Comparison of ENCODE assay signal across 9 mouse cellular contexts in genomic region chr17:6920351-6920894, GRCm38 (mm10). TPM values are rescaled to one million over a fixed set of nuclear protein-coding genes. Genes with fewer than 3 reads are reported as not detected.
DNase-seq lines count a peak whose midpoint lies in the region; ATAC-seq and TF ChIP-seq lines count a peak whose summit lies in the region.
"Not testable (repeated sequence)": the region's sequence is repeated elsewhere in the genome, so short reads cannot be mapped to it uniquely, and the experiment has no call there.
"Had no signal": no experiment of that assay in that cellular context is flagged by ENCODE, and none has a peak within 500 bp of the region (broad histone marks: within the 10 kb centered on the region; RNA-seq: fewer than 3 reads in every experiment).

No protein-coding gene starts in this region.

- H3K9ac ChIP-seq in MEL (ENCODE audit: control insufficient read depth, low read depth, low read length, poor library complexity, severe bottlenecking); liver, embryonic 12.5 days; liver, embryonic 14.5 days (replicated peaks): not testable (repeated sequence)

- TF ChIP-seq POLR2A in MEL (IDR thresholded peaks at IDR 0.05; ENCODE audit: control insufficient read depth in 1 of 2, insufficient read depth in 1 of 2, low read depth in 1 of 2, low read length in 2 of 2, poor library complexity in 1 of 2), result not testable (repeated sequence)

- peak; percentile 36 to 56; a peak in 1 of 4 replicates for TF ChIP-seq EP300 in MEL (IDR thresholded peaks at IDR 0.05; ENCODE audit: low read depth in 1 of 2, low read length in 2 of 2)
- TF ChIP-seq EP300 in liver, embryonic 14.5 days (IDR thresholded peaks at IDR 0.05; ENCODE audit: low read depth), result not testable (repeated sequence)

- H3K4me3 ChIP-seq in MEL (ENCODE audit: control insufficient read depth in 1 of 2, insufficient read depth in 1 of 2, low read depth in 2 of 2, low read length in 2 of 2); liver, embryonic 12.5 days; liver, embryonic 14.5 days (ENCODE audit: insufficient read depth in 1 of 2, low read depth in 2 of 2, low read length in 2 of 2): not testable (repeated sequence)

- not testable (repeated sequence) for TF ChIP-seq CTCF in MEL (IDR thresholded peaks at IDR 0.05 in 2 of 3, conservative IDR thresholded peaks at IDR 0.05 in 1 of 3; ENCODE audit: control insufficient read depth in 1 of 3, insufficient read depth in 1 of 3, low read depth in 2 of 3, low read length in 3 of 3, poor library complexity in 1 of 3, severe bottlenecking in 1 of 3); liver, embryonic 14.5 days (IDR thresholded peaks at IDR 0.05; ENCODE audit: low read depth)

- H3K4me1 ChIP-seq in MEL (ENCODE audit: control insufficient read depth in 1 of 2, insufficient read depth in 2 of 2, low read length in 2 of 2); liver, embryonic 12.5 days; liver, embryonic 14.5 days (replicated peaks; ENCODE audit: control insufficient read depth in 2 of 2, insufficient read depth in 2 of 2, low read length in 1 of 2): not testable (repeated sequence)

- not testable (repeated sequence) for H3K9me3 ChIP-seq in MEL (replicated peaks; ENCODE audit: insufficient read depth, low read length); liver, embryonic 12.5 days (replicated peaks); liver, embryonic 14.5 days (ENCODE audit: control insufficient read depth, low read length)

- not testable (repeated sequence) for H3K36me3 ChIP-seq in MEL (ENCODE audit: control insufficient read depth in 1 of 2, insufficient read depth in 2 of 2, low read length in 2 of 2); liver, embryonic 12.5 days; liver, embryonic 14.5 days (replicated peaks; ENCODE audit: control insufficient read depth, insufficient read depth, low read depth)

- H3K79me2 ChIP-seq in MEL (ENCODE audit: control insufficient read depth, insufficient read depth, low read length, poor library complexity), result not testable (repeated sequence)

- DNase-seq in MEL (ENCODE audit: low read depth, low spot score), result peak; percentile 26
- not testable (repeated sequence) for DNase-seq in liver, embryonic 14.5 days (ENCODE audit: low read depth in 3 of 3, low spot score in 3 of 3)

- not testable (repeated sequence) for H3K27ac ChIP-seq in MEL (ENCODE audit: control insufficient read depth, low read depth, low read length); liver, embryonic 12.5 days; liver, embryonic 14.5 days

- H3K4me2 ChIP-seq in liver, embryonic 12.5 days; liver, embryonic 14.5 days (ENCODE audit: low read depth): not testable (repeated sequence)

- not testable (repeated sequence) for TF ChIP-seq RAD21 in MEL (IDR thresholded peaks at IDR 0.05; ENCODE audit: low read depth, low read length)

- 64% methylated on average over 7 of the region's 7 CpGs for WGBS in liver, embryonic 12.5 days (ENCODE audit: insufficient replicate concordance)
- 42% methylated on average over 7 of the region's 7 CpGs for WGBS in liver, embryonic 14.5 days (ENCODE audit: insufficient replicate concordance)

- ATAC-seq in erythroblast, adult 5-6 weeks (replicated peaks; ENCODE audit: low FRiP score, poor library complexity, severe bottlenecking), result peak; percentile 25; the same call in 1 of the 2 replicates
- ATAC-seq in liver, embryonic 12.5 days, result peak; percentile 42; the same call in 1 of the 2 replicates
- ATAC-seq in liver, embryonic 14.5 days (ENCODE audit: insufficient read depth), result peak; percentile 28; the same call in 1 of the 2 replicates
- peak; percentile 89 for ATAC-seq in megakaryocyte-erythroid progenitor cell, adult 5-6 weeks (replicated peaks; ENCODE audit: low FRiP score, low TSS enrichment, poor library complexity, severe bottlenecking)

- H3K27me3 ChIP-seq in MEL (ENCODE audit: control insufficient read depth in 1 of 2, insufficient read depth in 2 of 2, low read length in 2 of 2); liver, embryonic 12.5 days (replicated peaks); liver, embryonic 14.5 days (ENCODE audit: control insufficient read depth, insufficient read depth, low read length): not testable (repeated sequence)

TF ChIP-seq in MEL, 35 proteins besides CTCF, POLR2A, EP300 and RAD21:
- TF ChIP-seq ETS1 (IDR thresholded peaks at IDR 0.05; ENCODE audit: low read depth, low read length) (0 out of 2 replicates have a peak, but pooled peaks have one; percentile 27), GATA1 (IDR thresholded peaks at IDR 0.05; ENCODE audit: low read depth, low read length) (peak; percentile 47; the same call in 1 of the 2 replicates)

RNA-seq across cellular contexts. Expression of gene Rsph3b, which starts 28.1 kb away (rescaled TPM):
- total RNA-seq in MEL (2012; rRNA removed), result 6.6 and 6.8 TPM in 2 replicates
- 10 to 100 TPM in 1 of 2 experiments, not detected in 1; 14.7 TPM for polyA plus RNA-seq in MEL (2012; ENCODE audit: insufficient read depth in 1 of 2, insufficient read length in 2 of 2, low read depth in 1 of 2, low replicate concordance in 2 of 2, missing spikeins in 1 of 2)
- total RNA-seq in erythroblast, adult 5-6 weeks (2015; ENCODE audit: low replicate concordance), result 6.3 and 16.7 TPM in 2 replicates
- 8.5 and 13.5 TPM in 2 replicates for total RNA-seq in erythroblast, adult 5-6 weeks (2017; ENCODE audit: low replicate concordance)
- polyA plus RNA-seq in liver, embryonic 12.5 days (2016; fragmentation: Nextera tagmentation; extraction: Ambion mirVana), result 16.2 and 18.0 TPM in 2 replicates
- 4.5 and 5.4 TPM in 2 replicates for polyA plus RNA-seq in liver, embryonic 14.5 days (2012; rRNA removed)
- 11.0 and 14.0 TPM in 2 replicates for polyA plus RNA-seq in liver, embryonic 14.5 days (2014; fragmentation: Nextera tagmentation; extraction: Ambion mirVana)
- 25.6 and 30.5 TPM in 2 replicates for total RNA-seq in megakaryocyte-erythroid progenitor cell, adult 5-6 weeks (2014; fragmentation: Nextera tagmentation)
- total RNA-seq in megakaryocyte-erythroid progenitor cell, adult 5-6 weeks (2017), result 40.8 and 42.2 TPM in 2 replicates

RNA-seq across cellular contexts. Expression of gene Tagap1, which starts 40.5 kb away (rescaled TPM):
- 15.0 and 17.6 TPM in 2 replicates for total RNA-seq in MEL (2012; rRNA removed)
- polyA plus RNA-seq in MEL (2012; ENCODE audit: insufficient read depth in 1 of 2, insufficient read length in 2 of 2, low read depth in 1 of 2, low replicate concordance in 2 of 2, missing spikeins in 1 of 2), result 10 to 100 TPM in 1 of 2 experiments, not detected in 1; 25.2 TPM
- total RNA-seq in erythroblast, adult 5-6 weeks (2015; ENCODE audit: low replicate concordance), result 10.2 and 20.2 TPM in 2 replicates
- 6.7 and 8.8 TPM in 2 replicates for total RNA-seq in erythroblast, adult 5-6 weeks (2017; ENCODE audit: low replicate concordance)
- polyA plus RNA-seq in liver, embryonic 12.5 days (2016; fragmentation: Nextera tagmentation; extraction: Ambion mirVana), result 21.7 and 25.2 TPM in 2 replicates
- 8.8 and 11.2 TPM in 2 replicates for polyA plus RNA-seq in liver, embryonic 14.5 days (2012; rRNA removed)
- 12.4 and 14.7 TPM in 2 replicates for polyA plus RNA-seq in liver, embryonic 14.5 days (2014; fragmentation: Nextera tagmentation; extraction: Ambion mirVana)
- total RNA-seq in megakaryocyte-erythroid progenitor cell, adult 5-6 weeks (2014; fragmentation: Nextera tagmentation), result 43.6 and 70.2 TPM in 2 replicates
- total RNA-seq in megakaryocyte-erythroid progenitor cell, adult 5-6 weeks (2017), result 35.9 and 36.3 TPM in 2 replicates

RNA-seq across cellular contexts. Expression of gene Rnaset2b, which starts 50.0 kb away (rescaled TPM):
- 40.6 and 45.1 TPM in 2 replicates for total RNA-seq in MEL (2012; rRNA removed)
- 100 to 1,000 TPM; 205 to 626 TPM for polyA plus RNA-seq in MEL (2012; ENCODE audit: insufficient read depth in 1 of 2, insufficient read length in 2 of 2, low read depth in 1 of 2, low replicate concordance in 2 of 2, missing spikeins in 1 of 2)
- 205 and 213 TPM in 2 replicates for total RNA-seq in erythroblast, adult 5-6 weeks (2015; ENCODE audit: low replicate concordance)
- total RNA-seq in erythroblast, adult 5-6 weeks (2017; ENCODE audit: low replicate concordance), result 125 and 190 TPM in 2 replicates
- polyA plus RNA-seq in liver, embryonic 12.5 days (2016; fragmentation: Nextera tagmentation; extraction: Ambion mirVana), result 107 TPM in 2 replicates
- 39.4 and 63.3 TPM in 2 replicates for polyA plus RNA-seq in liver, embryonic 14.5 days (2012; rRNA removed)
- 94.6 and 108 TPM in 2 replicates for polyA plus RNA-seq in liver, embryonic 14.5 days (2014; fragmentation: Nextera tagmentation; extraction: Ambion mirVana)
- total RNA-seq in megakaryocyte-erythroid progenitor cell, adult 5-6 weeks (2014; fragmentation: Nextera tagmentation), result 123 and 163 TPM in 2 replicates
- total RNA-seq in megakaryocyte-erythroid progenitor cell, adult 5-6 weeks (2017), result 276 and 277 TPM in 2 replicates

RNA-seq across cellular contexts. Expression of gene Gm49721, which starts 58.3 kb away (rescaled TPM):
- not detected in 2 replicates for total RNA-seq in MEL (2012; rRNA removed)
- not detected for polyA plus RNA-seq in MEL (2012; ENCODE audit: insufficient read depth in 1 of 2, insufficient read length in 2 of 2, low read depth in 1 of 2, low replicate concordance in 2 of 2, missing spikeins in 1 of 2)
- total RNA-seq in erythroblast, adult 5-6 weeks (2015; ENCODE audit: low replicate concordance), result not detected in 2 replicates
- not detected in 2 replicates for total RNA-seq in erythroblast, adult 5-6 weeks (2017; ENCODE audit: low replicate concordance)
- polyA plus RNA-seq in liver, embryonic 12.5 days (2016; fragmentation: Nextera tagmentation; extraction: Ambion mirVana), result 0.11 TPM in 1 of 2 replicates, not detected in the other
- 0.10 and 0.15 TPM in 2 replicates for polyA plus RNA-seq in liver, embryonic 14.5 days (2012; rRNA removed)
- 0.06 TPM in 1 of 2 replicates, not detected in the other for polyA plus RNA-seq in liver, embryonic 14.5 days (2014; fragmentation: Nextera tagmentation; extraction: Ambion mirVana)
- not detected in 2 replicates for total RNA-seq in megakaryocyte-erythroid progenitor cell, adult 5-6 weeks (2014; fragmentation: Nextera tagmentation)
- not detected in 2 replicates for total RNA-seq in megakaryocyte-erythroid progenitor cell, adult 5-6 weeks (2017)
- polyA plus RNA-seq: C2C12; erythroblast, embryonic 14.5 days; forebrain, embryonic 10.5 days; forebrain, embryonic 14.5 days had no signal

Comparison
In these comparisons a context has a peak if more than half of its experiments do, and no peak if none do; other contexts are left out.
1. ATAC-seq: peak in every context shown above with its lines; median percentile 89 in megakaryocyte-erythroid progenitor cell, adult 5-6 weeks; 42 in liver, embryonic 12.5 days; 28 in liver, embryonic 14.5 days; 25 in erythroblast, adult 5-6 weeks.